Mouse (Mus musculus): ENCODE data around the gene Rtl5.

Gene Rtl5

GRCm38 (mm10) chrX:102065213-102065775 is 5.8 kb downstream of the Rtl5 start:
- DNase-seq: no peak

GRCm38 (mm10) chrX:102064062-102064461 is 7.0 kb downstream of the Rtl5 start:
- no peak for DNase-seq

GRCm38 (mm10) chrX:102060891-102061290 is 10.2 kb downstream of the Rtl5 start:
- peak; percentile 55 for DNase-seq

DNA sequence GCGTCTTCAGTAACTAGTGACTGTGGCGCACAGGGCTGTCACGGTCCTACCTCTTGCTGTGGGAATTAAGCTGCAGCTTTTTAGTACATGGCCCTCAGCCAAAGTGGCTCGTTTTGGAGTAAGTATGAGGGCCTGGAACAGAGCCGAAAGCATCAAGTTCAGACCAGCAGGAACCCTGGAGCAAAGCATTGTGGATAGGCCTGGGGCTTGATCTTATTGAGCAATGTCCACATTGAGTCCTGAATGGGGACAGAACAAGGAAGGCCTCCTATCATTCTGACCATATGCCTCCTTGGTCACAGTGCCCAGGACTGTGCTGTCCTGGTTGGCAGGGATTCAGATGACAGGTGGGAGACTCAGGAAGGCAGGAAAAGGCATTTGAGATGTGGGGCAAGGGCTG is 10.9 kb downstream of the Rtl5 start:
- no peak for DNase-seq

DNA sequence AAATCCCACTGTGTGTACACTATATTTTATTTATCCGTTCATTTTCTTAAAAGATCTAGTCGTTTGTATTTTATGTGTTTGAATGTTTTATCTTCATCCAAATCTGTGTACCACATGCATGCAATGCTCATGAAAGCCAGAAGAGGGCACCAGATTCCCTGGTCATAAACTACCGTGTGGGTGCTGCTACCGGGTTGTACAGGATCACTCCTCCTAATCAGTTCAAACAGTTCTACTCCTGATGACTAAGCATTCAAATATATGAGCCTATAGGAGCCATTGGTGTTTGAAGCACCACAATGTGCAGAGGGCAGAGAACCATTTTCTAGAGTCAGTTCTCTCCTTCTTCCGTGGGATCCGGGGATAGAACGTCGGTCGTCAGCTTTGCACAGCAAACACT is 11.7 kb downstream of the Rtl5 start:
- DNase-seq: peak; percentile 47

DNA sequence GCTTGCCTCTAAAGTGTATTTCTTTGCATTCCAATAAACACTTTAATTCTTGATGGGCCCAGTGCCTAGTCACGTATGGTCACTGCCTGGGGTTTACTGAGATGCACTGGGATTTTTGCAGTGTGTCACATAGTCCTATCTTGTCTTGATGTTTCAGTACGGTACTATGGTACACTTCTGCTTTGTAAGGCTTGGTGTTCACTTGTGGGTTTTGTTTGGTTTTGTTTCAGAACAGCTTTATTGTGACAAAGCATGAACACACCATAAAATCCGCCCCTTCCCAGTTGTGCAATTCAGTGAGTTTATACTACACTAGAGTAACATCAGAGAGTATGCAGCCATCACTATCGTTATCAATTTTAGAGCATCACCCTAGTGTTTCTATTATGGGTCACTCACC is 17.1 kb downstream of the Rtl5 start:
- no peak for DNase-seq

DNA sequence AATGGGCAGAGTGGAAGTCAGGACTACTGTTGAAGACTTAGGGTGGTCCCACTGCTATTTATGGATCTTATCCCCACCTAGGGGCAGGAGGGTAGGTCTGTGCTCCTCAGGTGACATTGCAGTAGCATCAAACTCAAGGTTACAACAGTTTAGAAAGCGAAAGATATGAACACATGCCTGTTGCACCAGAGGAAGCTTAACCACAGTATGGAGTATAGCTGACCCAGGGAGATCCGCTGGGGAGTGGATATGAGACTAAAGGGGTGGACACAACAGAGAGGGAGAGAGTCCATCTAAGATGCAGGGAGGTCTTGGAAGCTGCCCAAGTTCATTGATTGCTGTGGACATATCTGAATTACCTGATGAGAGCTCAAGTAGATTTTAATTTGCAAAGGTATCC is 17.7 kb downstream of the Rtl5 start:
- DNase-seq: no peak

- no peak for DNase-seq
These were observed 19.9 kb downstream of the Rtl5 start for GRCm38 (mm10) chrX:102051225-102051624.

DNA sequence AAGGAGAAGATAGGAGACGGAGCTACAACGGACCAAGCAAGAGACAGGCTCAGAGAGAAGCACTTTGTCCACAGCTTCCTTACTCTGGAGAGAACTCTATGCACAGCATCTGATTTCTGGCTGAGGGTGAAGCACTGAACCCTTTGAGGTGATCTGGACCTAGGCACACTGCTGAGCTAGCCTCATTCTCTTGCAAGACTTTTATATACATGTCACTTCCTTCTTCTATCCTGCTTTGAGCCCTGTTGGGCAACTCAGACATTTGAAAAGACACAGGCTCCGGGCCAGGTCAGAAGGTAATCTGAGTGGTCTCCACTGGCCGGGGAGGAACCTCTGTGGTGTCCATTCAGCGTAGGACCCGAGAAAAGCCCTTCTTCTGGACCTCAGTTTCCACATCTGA is 20.6 kb downstream of the Rtl5 start:
- no peak for DNase-seq

DNA sequence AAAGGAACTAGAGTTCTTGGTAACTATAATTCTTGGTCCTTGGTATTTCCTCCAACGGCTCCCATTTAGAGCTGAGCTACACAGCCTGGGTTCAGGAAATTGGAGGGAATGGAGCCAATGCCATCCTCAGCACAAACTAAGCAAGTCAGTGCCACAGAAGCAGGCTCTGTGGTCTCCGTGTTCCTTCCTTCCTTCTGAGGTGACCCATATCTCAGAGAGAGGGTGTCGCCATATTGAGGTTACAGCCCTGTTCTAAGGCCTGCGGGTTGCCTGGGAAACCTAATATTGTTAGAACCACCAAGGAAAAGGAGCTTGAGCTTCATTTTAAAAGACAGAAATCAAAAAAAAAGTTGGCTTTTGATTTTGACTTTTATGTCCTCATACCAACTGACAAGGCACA is 28.7 kb downstream of the Rtl5 start:
- DNase-seq: no peak

- no peak for DNase-seq
These were observed 29.5 kb downstream of the Rtl5 start for GRCm38 (mm10) chrX:102041562-102041961.

DNA sequence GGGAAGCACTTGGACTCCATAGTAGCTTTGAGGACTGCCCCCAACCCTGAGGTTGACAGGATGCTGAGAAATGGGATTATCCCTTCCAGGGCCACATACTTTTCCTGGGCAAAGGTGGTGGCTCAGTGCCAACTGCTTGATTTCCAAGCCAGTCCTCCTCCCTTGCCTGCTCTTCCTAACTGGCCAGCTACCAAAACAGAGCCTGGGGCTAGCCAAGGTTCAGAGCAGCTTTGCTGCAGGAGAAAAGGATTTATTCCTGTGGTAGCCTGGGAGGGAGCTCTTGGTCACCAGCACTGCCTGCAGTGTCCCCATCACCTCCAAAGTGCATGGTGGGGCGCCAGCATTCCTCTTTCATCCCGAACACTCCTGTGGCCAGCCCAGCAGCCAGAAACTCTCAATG is 33.6 kb downstream of the Rtl5 start:
- DNase-seq: peak; percentile 77

DNA sequence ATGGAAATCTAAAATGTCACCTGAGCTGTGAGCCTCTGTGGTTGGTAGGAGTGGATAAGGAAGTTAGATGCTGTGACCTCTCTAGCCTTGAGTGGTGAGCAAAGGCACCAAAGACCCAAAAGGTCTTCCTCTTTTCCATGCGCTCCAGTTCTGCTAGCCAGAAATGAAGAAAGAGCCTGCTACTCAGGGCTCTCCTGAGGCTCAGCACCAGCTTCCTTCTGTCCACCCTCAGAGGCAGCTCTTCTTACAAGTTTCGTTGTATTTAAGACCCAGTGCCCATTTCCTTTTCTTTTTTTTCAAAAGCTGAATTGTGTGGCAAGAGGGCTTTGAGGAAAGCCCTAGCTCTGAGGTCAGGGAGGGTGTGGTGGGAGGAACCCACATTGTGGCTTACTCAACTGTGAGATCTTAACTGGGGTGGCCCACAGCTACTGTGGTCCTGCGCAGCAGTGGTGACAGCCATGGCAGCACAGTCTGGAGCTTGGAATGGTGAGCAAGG is 34.2 kb downstream of the Rtl5 start:
- DNase-seq: no peak

GRCm38 (mm10) chrX:102035671-102036070 is 35.4 kb downstream of the Rtl5 start:
- DNase-seq: no peak

GRCm38 (mm10) chrX:102033566-102033965 is 37.5 kb downstream of the Rtl5 start:
- no peak for DNase-seq

DNA sequence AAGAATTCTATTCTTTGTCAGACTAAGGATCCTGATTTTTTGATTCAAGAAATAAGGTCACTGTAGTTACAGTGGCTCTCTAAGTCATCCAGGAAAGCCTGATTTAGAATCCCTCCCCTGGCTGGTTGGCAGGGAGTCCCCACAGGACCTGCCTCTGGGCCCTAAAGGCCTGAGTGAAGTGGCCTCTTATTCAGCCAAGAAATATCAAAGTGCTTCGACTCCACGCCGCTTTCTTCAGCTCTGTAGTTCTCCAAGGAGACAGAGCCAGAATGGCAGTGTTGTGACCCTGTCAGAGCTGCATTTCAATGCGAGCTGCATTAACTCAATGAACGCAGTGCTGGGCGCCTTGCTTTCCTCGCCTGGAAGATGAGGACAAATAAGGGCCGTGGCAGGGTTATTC is 38.7 kb downstream of the Rtl5 start:
- no peak for DNase-seq

- DNase-seq: peak; percentile 50
These were observed 39.3 kb downstream of the Rtl5 start for GRCm38 (mm10) chrX:102031851-102032250.

- DNase-seq: no peak
These were observed 46.1 kb downstream of the Rtl5 start for GRCm38 (mm10) chrX:102024976-102025375.

- DNase-seq: no peak
These were observed 51.4 kb downstream of the Rtl5 start for GRCm38 (mm10) chrX:102019471-102020240.

- DNase-seq: no peak
These were observed 52.2 kb downstream of the Rtl5 start for GRCm38 (mm10) chrX:102018890-102019289.

- DNase-seq: peak; percentile 42
These were observed 53.7 kb downstream of the Rtl5 start for GRCm38 (mm10) chrX:102017213-102017923.
